Mouse (Mus musculus) C2C12 (cell line): ENCODE data around the gene Ms4a18.

ENCODE experiments used
- CEBPB ChIP-seq: IDR thresholded peaks from one replicate; pipeline ENCODE4 v1.6.1; 2011; ENCODE audit warnings: low read depth, mild to moderate bottlenecking, control low read depth, moderate library complexity
- CTCF ChIP-seq: IDR thresholded peaks from one replicate; pipeline ENCODE4 v1.5.1; 2011; ENCODE audit not compliant: control insufficient read depth, insufficient read depth, insufficient read length
- MAX ChIP-seq: IDR thresholded peaks from one replicate; pipeline ENCODE4 v1.6.1; 2011; ENCODE audit warnings: mild to moderate bottlenecking, control low read depth
- MYOG ChIP-seq: IDR thresholded peaks from one replicate; pipeline ENCODE4 v1.6.1; 2011; ENCODE audit not compliant: control insufficient read depth, insufficient read length; ENCODE audit errors: extremely low read depth
- USF1 ChIP-seq: IDR thresholded peaks from one replicate; pipeline ENCODE4 v1.6.1; 2011; ENCODE audit warnings: low read depth, mild to moderate bottlenecking, control low read depth, moderate library complexity

- no peak for TF ChIP-seq CTCF
- no peak for TF ChIP-seq MAX
- no peak for TF ChIP-seq USF1
- TF ChIP-seq CEBPB: no peak
- TF ChIP-seq MYOG: no peak
These were observed 68.3 kb downstream of the Ms4a18 start for GRCm38 (mm10) chr19:10949558-10949957.
